Mouse (Mus musculus) erythroblast, adult 5-6 weeks (primary cell): Measurements from ENCODE around the gene Sebox. TPM values are rescaled to one million over a fixed set of nuclear protein-coding genes. Genes with fewer than 3 reads are reported as not detected.
"Not testable (repeated sequence)": the region's sequence is repeated elsewhere in the genome, so short reads cannot be mapped to it uniquely, and the experiment has no call there.

Experiments
- ATAC-seq: replicated peaks from 2 replicates; pipeline ENCODE4 v1.8.0; 2016; ENCODE audit warnings: moderate number of reproducible peaks, mild to moderate bottlenecking, moderate TSS enrichment, inconsistent platforms; ENCODE audit not compliant: poor library complexity, low FRiP score, severe bottlenecking
- total RNA-seq, 2 experiments: library from RNA; stranded (forward) in 1 of 2; stranded (reverse) in 1 of 2; fragments of 150-400 nt in 1 of 2; fragments of 200-764, 138-1000 nt in 1 of 2; gene quantifications; 2 replicates each; pipeline versions ENCODE4 v1.2.3 to v1.2.4; 2015 to 2017; ENCODE audit warnings: low replicate concordance in 2 of 2

Gene Sebox
- total RNA-seq, 2 experiments from 2014 or later = not detected

GRCm38 (mm10) chr11:78530001-78530400 is 26.8 kb downstream of the Sebox start:
- 0 out of 2 replicates have a peak, but pooled peaks have one; percentile 34 for ATAC-seq

GRCm38 (mm10) chr11:78531046-78531445 is 27.8 kb downstream of the Sebox start:
- ATAC-seq = no peak

- not testable (repeated sequence) for ATAC-seq
Observed at GRCm38 (mm10) chr11:78531515-78531914, 28.3 kb downstream of the Sebox start.

GRCm38 (mm10) chr11:78534516-78534915 is 31.3 kb downstream of the Sebox start:
- ATAC-seq = no peak

GRCm38 (mm10) chr11:78535376-78536079 is 32.3 kb downstream of the Sebox start:
- ATAC-seq = no peak

GRCm38 (mm10) chr11:78536080-78536689 is 32.9 kb downstream of the Sebox start, which contains the start of the genes Tnfaip1 and Ift20:
TSS of gene Tnfaip1 (minus strand) at chr11:78536332.
TSS of gene Ift20 (plus strand) at chr11:78536361.
- peak; percentile 96 for ATAC-seq

- no peak for ATAC-seq
Observed at GRCm38 (mm10) chr11:78536690-78537084, 33.4 kb downstream of the Sebox start.

- no peak for ATAC-seq
Observed at GRCm38 (mm10) chr11:78540358-78540757, 37.1 kb downstream of the Sebox start.

GRCm38 (mm10) chr11:78544449-78545111 is 41.3 kb downstream of the Sebox start:
- no peak for ATAC-seq

- ATAC-seq = no peak
Observed at GRCm38 (mm10) chr11:78545181-78545580, 41.9 kb downstream of the Sebox start.

GRCm38 (mm10) chr11:78547718-78548460 is 44.6 kb downstream of the Sebox start:
- ATAC-seq = no peak

GRCm38 (mm10) chr11:78549491-78549987 is 46.3 kb downstream of the Sebox start:
- no peak for ATAC-seq

GRCm38 (mm10) chr11:78550168-78551058 is 47.2 kb downstream of the Sebox start, which contains the start of gene Tmem97:
TSS of gene Tmem97 (minus strand) at chr11:78550777.
- ATAC-seq = peak; percentile 99

- ATAC-seq = no peak; the same call in 1 of the 2 replicates
Observed at GRCm38 (mm10) chr11:78551059-78551398, 47.8 kb downstream of the Sebox start.

Other genes with a start within 250 kb of the Sebox start
- gene 2610507B11Rik, start 241.7 kb upstream of the Sebox start, total RNA-seq (2015; ENCODE audit: low replicate concordance) = 17.3 and 36.3 TPM in 2 replicates
- gene 2610507B11Rik, start 241.7 kb upstream of the Sebox start, total RNA-seq (2017; ENCODE audit: low replicate concordance) = 23.6 and 33.3 TPM in 2 replicates
- not detected in 2 replicates for gene BC030499, start 212.6 kb upstream of the Sebox start, total RNA-seq (2015; ENCODE audit: low replicate concordance)
- gene BC030499, start 212.6 kb upstream of the Sebox start, total RNA-seq (2017; ENCODE audit: low replicate concordance) = 0.43 TPM in 1 of 2 replicates, not detected in the other
- gene Spag5, start 201.9 kb upstream of the Sebox start, total RNA-seq (2015; ENCODE audit: low replicate concordance) = 12.3 and 20.3 TPM in 2 replicates
- 40.4 and 60.1 TPM in 2 replicates for gene Spag5, start 201.9 kb upstream of the Sebox start, total RNA-seq (2017; ENCODE audit: low replicate concordance)
- not detected in 2 replicates for gene Aldoc, start 180.5 kb upstream of the Sebox start, total RNA-seq (2015; ENCODE audit: low replicate concordance)
- 0.28 TPM in 1 of 2 replicates, not detected in the other for gene Aldoc, start 180.5 kb upstream of the Sebox start, total RNA-seq (2017; ENCODE audit: low replicate concordance)
- gene Pigs, start 175.0 kb upstream of the Sebox start, total RNA-seq (2015; ENCODE audit: low replicate concordance) = 3.3 and 10.0 TPM in 2 replicates
- 2.5 and 3.6 TPM in 2 replicates for gene Pigs, start 175.0 kb upstream of the Sebox start, total RNA-seq (2017; ENCODE audit: low replicate concordance)
- 17.1 and 20.9 TPM in 2 replicates for gene Unc119, start 160.0 kb upstream of the Sebox start, total RNA-seq (2015; ENCODE audit: low replicate concordance)
- 9.6 and 15.0 TPM in 2 replicates for gene Unc119, start 160.0 kb upstream of the Sebox start, total RNA-seq (2017; ENCODE audit: low replicate concordance)
- not detected in 2 replicates for gene Foxn1, start 116.9 kb upstream of the Sebox start, total RNA-seq (2015; ENCODE audit: low replicate concordance)
- not detected in 2 replicates for gene Foxn1, start 116.9 kb upstream of the Sebox start, total RNA-seq (2017; ENCODE audit: low replicate concordance)
- gene Slc13a2, start 81.2 kb upstream of the Sebox start, total RNA-seq (2015; ENCODE audit: low replicate concordance) = 1.0 TPM in 1 of 2 replicates, not detected in the other
- not detected in 2 replicates for gene Slc13a2, start 81.2 kb upstream of the Sebox start, total RNA-seq (2017; ENCODE audit: low replicate concordance)
- 1.3 TPM in 1 of 2 replicates, not detected in the other for gene Slc46a1, start 37.8 kb upstream of the Sebox start, total RNA-seq (2015; ENCODE audit: low replicate concordance)
- gene Slc46a1, start 37.8 kb upstream of the Sebox start, total RNA-seq (2017; ENCODE audit: low replicate concordance) = 0.84 TPM in 1 of 2 replicates, not detected in the other
- not detected in 2 replicates for gene Sarm1, start 5.7 kb upstream of the Sebox start, total RNA-seq (2015; ENCODE audit: low replicate concordance)
- not detected in 2 replicates for gene Sarm1, start 5.7 kb upstream of the Sebox start, total RNA-seq (2017; ENCODE audit: low replicate concordance)
- not detected in 2 replicates for gene Vtn, start 4.4 kb upstream of the Sebox start, total RNA-seq (2015; ENCODE audit: low replicate concordance)
- not detected in 2 replicates for gene Vtn, start 4.4 kb upstream of the Sebox start, total RNA-seq (2017; ENCODE audit: low replicate concordance)
- gene Tmem199, start 8.7 kb downstream of the Sebox start, total RNA-seq (2015; ENCODE audit: low replicate concordance) = 3.8 and 13.8 TPM in 2 replicates
- gene Tmem199, start 8.7 kb downstream of the Sebox start, total RNA-seq (2017; ENCODE audit: low replicate concordance) = 4.0 and 5.3 TPM in 2 replicates
- 6.9 and 17.5 TPM in 2 replicates for gene Poldip2, start 8.7 kb downstream of the Sebox start, total RNA-seq (2015; ENCODE audit: low replicate concordance)
- 7.8 and 13.4 TPM in 2 replicates for gene Poldip2, start 8.7 kb downstream of the Sebox start, total RNA-seq (2017; ENCODE audit: low replicate concordance)
- gene Tnfaip1, start 32.9 kb downstream of the Sebox start, total RNA-seq (2015; ENCODE audit: low replicate concordance) = 0.58 and 2.1 TPM in 2 replicates
- 0.60 and 1.5 TPM in 2 replicates for gene Tnfaip1, start 32.9 kb downstream of the Sebox start, total RNA-seq (2017; ENCODE audit: low replicate concordance)
- gene Ift20, start 32.9 kb downstream of the Sebox start, total RNA-seq (2015; ENCODE audit: low replicate concordance) = 31.5 and 42.0 TPM in 2 replicates
- gene Ift20, start 32.9 kb downstream of the Sebox start, total RNA-seq (2017; ENCODE audit: low replicate concordance) = 49.2 and 62.7 TPM in 2 replicates
- gene Tmem97, start 47.3 kb downstream of the Sebox start, total RNA-seq (2015; ENCODE audit: low replicate concordance) = 15.0 and 15.9 TPM in 2 replicates
- gene Tmem97, start 47.3 kb downstream of the Sebox start, total RNA-seq (2017; ENCODE audit: low replicate concordance) = 3.5 and 7.2 TPM in 2 replicates
- 2.7 and 8.8 TPM in 2 replicates for gene Nlk, start 193.9 kb downstream of the Sebox start, total RNA-seq (2015; ENCODE audit: low replicate concordance)
- gene Nlk, start 193.9 kb downstream of the Sebox start, total RNA-seq (2017; ENCODE audit: low replicate concordance) = 5.2 and 9.5 TPM in 2 replicates
- 4.6 and 16.7 TPM in 2 replicates for gene Ccnq, start 248.3 kb downstream of the Sebox start, total RNA-seq (2015; ENCODE audit: low replicate concordance)
- gene Ccnq, start 248.3 kb downstream of the Sebox start, total RNA-seq (2017; ENCODE audit: low replicate concordance) = 4.7 and 6.6 TPM in 2 replicates